Mouse (Mus musculus) heart, postnatal 4 days (tissue): Measurements from ENCODE around the gene Wdr24. TPM values are rescaled to one million over a fixed set of nuclear protein-coding genes. Genes with fewer than 3 reads are reported as not detected.

Experiments used
- microRNA-seq, 2 experiments: library from miRNA; unstranded; fragments of <30 nt; microRNA quantifications; one replicate each; pipeline ENCODE4 v1.2.0; 2021 to 2022
- total RNA-seq, 2 experiments: library from RNA; stranded (reverse); gene quantifications; 2 replicates each; pipeline ENCODE4 v1.2.3; 2021

Wdr24 gene
- total RNA-seq, 2 experiments from 2014 or later = 10.0 to 12.3 TPM

Small RNA genes within 50 kb of the gene (microRNA-seq; reads per million reads assigned to microRNA genes)
- gene Mir3082 (1.4 to 2.1 reads per million in 2 experiments), gene Mir6966 (2.4 to 4.1 reads per million in 2 experiments)

Other genes with a start within 250 kb of the Wdr24 start
- gene Lmf1, start 244.5 kb upstream of the Wdr24 start, total RNA-seq = 10 to 100 TPM; 26.2 to 27.6 TPM
- 1 to 10 TPM in 1 of 2 experiments, not detected in 1; 2.3 TPM for gene Gng13, start 106.5 kb upstream of the Wdr24 start, total RNA-seq
- 10 to 100 TPM; 12.6 to 13.6 TPM for gene Chtf18, start 96.2 kb upstream of the Wdr24 start, total RNA-seq
- 1 to 10 TPM; 5.4 to 6.6 TPM for gene Rpusd1, start 96.0 kb upstream of the Wdr24 start, total RNA-seq
- gene Mslnl, start 87.6 kb upstream of the Wdr24 start, total RNA-seq = not detected
- 10 to 100 TPM; 38.4 to 43.3 TPM for gene Msln, start 69.2 kb upstream of the Wdr24 start, total RNA-seq
- 10 to 100 TPM; 41.7 to 46.9 TPM for gene Narfl, start 49.9 kb upstream of the Wdr24 start, total RNA-seq
- gene Haghl, start 38.0 kb upstream of the Wdr24 start, total RNA-seq = 10 to 100 TPM; 27.8 to 29.4 TPM
- not detected for gene Ccdc78, start 37.0 kb upstream of the Wdr24 start, total RNA-seq
- gene Fam173a, start 30.7 kb upstream of the Wdr24 start, total RNA-seq = 10 to 100 TPM; 41.0 to 44.2 TPM
- 1 to 10 TPM in 1 of 2 experiments, under 1 TPM in 1; 0.86 to 1.2 TPM for gene AC134908.4, start 28.0 kb upstream of the Wdr24 start, total RNA-seq
- 10 to 100 TPM; 48.4 to 49.3 TPM for gene Metrn, start 26.5 kb upstream of the Wdr24 start, total RNA-seq
- 1 to 10 TPM in 1 of 2 experiments, under 1 TPM in 1; 0.93 to 1.2 TPM for gene Fbxl16, start 14.5 kb upstream of the Wdr24 start, total RNA-seq
- 10 to 100 TPM; 34.7 to 37.4 TPM for gene Jmjd8, start 5.2 kb downstream of the Wdr24 start, total RNA-seq
- gene Stub1, start 9.8 kb downstream of the Wdr24 start, total RNA-seq = 100 to 1,000 TPM; 149 to 158 TPM
- 1 to 10 TPM; 2.0 to 2.5 TPM for gene Rhbdl1, start 13.7 kb downstream of the Wdr24 start, total RNA-seq
- gene Gm20683, start 18.1 kb downstream of the Wdr24 start, total RNA-seq = 1 to 10 TPM; 1.8 to 2.6 TPM
- 10 to 100 TPM; 77.1 to 78.4 TPM for gene Rhot2, start 21.2 kb downstream of the Wdr24 start, total RNA-seq
- 10 to 100 TPM; 14.4 to 15.1 TPM for gene Wdr90, start 37.9 kb downstream of the Wdr24 start, total RNA-seq
- 100 to 1,000 TPM; 195 to 217 TPM for gene Mcrip2, start 45.1 kb downstream of the Wdr24 start, total RNA-seq
- gene Mettl26, start 51.4 kb downstream of the Wdr24 start, total RNA-seq = 10 to 100 TPM; 10.8 to 11.7 TPM
- 1 to 10 TPM in 1 of 2 experiments, under 1 TPM in 1; 0.70 to 1.1 TPM for gene Wfikkn1, start 57.2 kb downstream of the Wdr24 start, total RNA-seq
- gene Rab40c, start 96.1 kb downstream of the Wdr24 start, total RNA-seq = 10 to 100 TPM; 16.1 to 16.6 TPM
- gene Pigq, start 121.3 kb downstream of the Wdr24 start, total RNA-seq = 10 to 100 TPM; 86.0 to 89.4 TPM
- not detected for gene Nhlrc4, start 121.3 kb downstream of the Wdr24 start, total RNA-seq
- not detected for gene A930017K11Rik, start 128.9 kb downstream of the Wdr24 start, total RNA-seq
- 10 to 100 TPM; 13.0 to 16.7 TPM for gene Capn15, start 162.2 kb downstream of the Wdr24 start, total RNA-seq
- gene Rab11fip3, start 245.9 kb downstream of the Wdr24 start, total RNA-seq = 10 to 100 TPM; 21.0 to 22.9 TPM